Mouse (Mus musculus) liver (tissue): ENCODE results near the gene Gm21970.

Experiments used
- DNase-seq: peaks from one replicate; pipeline ENCODE4 v3.0.0-alpha.2; 2020; ENCODE audit warnings: mixed read lengths

Gene Gm21970

GRCm38 (mm10) chr16:91373473-91374252, 17.9 kb upstream of the Gm21970 start:
- peak; percentile 49 for DNase-seq

GRCm38 (mm10) chr16:91374253-91374634, 17.3 kb upstream of the Gm21970 start:
- DNase-seq = no peak

GRCm38 (mm10) chr16:91376701-91377100, 14.8 kb upstream of the Gm21970 start:
- no peak for DNase-seq

- DNase-seq = no peak
Observed at GRCm38 (mm10) chr16:91378431-91378986, 13.0 kb upstream of the Gm21970 start.

GRCm38 (mm10) chr16:91378991-91379390, 12.5 kb upstream of the Gm21970 start:
- no peak for DNase-seq

- no peak for DNase-seq
Observed at GRCm38 (mm10) chr16:91379412-91379811, 12.1 kb upstream of the Gm21970 start.

- DNase-seq = peak; percentile 61
Observed at GRCm38 (mm10) chr16:91380151-91380550, 11.4 kb upstream of the Gm21970 start.

- DNase-seq = no peak
Observed at GRCm38 (mm10) chr16:91381606-91382005, 9.9 kb upstream of the Gm21970 start.

GRCm38 (mm10) chr16:91382261-91382790, 9.2 kb upstream of the Gm21970 start:
- DNase-seq = no peak

- no peak for DNase-seq
Observed at GRCm38 (mm10) chr16:91384221-91384620, 7.3 kb upstream of the Gm21970 start.

- no peak for DNase-seq
Observed at GRCm38 (mm10) chr16:91385621-91386020, 5.9 kb upstream of the Gm21970 start.

- DNase-seq = no peak
Observed at GRCm38 (mm10) chr16:91386419-91387120, 5.0 kb upstream of the Gm21970 start.

- no peak for DNase-seq
Observed at GRCm38 (mm10) chr16:91387121-91387486, 4.4 kb upstream of the Gm21970 start.

- DNase-seq = peak; percentile 36
Observed at GRCm38 (mm10) chr16:91390100-91390499, 1.4 kb upstream of the Gm21970 start.

- no peak for DNase-seq
Observed at GRCm38 (mm10) chr16:91394826-91395410, 3.4 kb downstream of the Gm21970 start.

- DNase-seq = peak; percentile 64
Observed at GRCm38 (mm10) chr16:91395633-91396392, 4.3 kb downstream of the Gm21970 start.

GRCm38 (mm10) chr16:91396844-91397537, 5.5 kb downstream of the Gm21970 start:
- peak; percentile 74 for DNase-seq

GRCm38 (mm10) chr16:91398030-91398429, 6.5 kb downstream of the Gm21970 start:
- DNase-seq = no peak

GRCm38 (mm10) chr16:91398944-91399343, 7.4 kb downstream of the Gm21970 start:
- no peak for DNase-seq

GRCm38 (mm10) chr16:91401569-91402165, 10.1 kb downstream of the Gm21970 start:
- no peak for DNase-seq

GRCm38 (mm10) chr16:91403784-91404183, 12.3 kb downstream of the Gm21970 start:
- no peak for DNase-seq
